Comparison of ENCODE assay signal across 9 mouse cellular contexts in the genomic region with DNA sequence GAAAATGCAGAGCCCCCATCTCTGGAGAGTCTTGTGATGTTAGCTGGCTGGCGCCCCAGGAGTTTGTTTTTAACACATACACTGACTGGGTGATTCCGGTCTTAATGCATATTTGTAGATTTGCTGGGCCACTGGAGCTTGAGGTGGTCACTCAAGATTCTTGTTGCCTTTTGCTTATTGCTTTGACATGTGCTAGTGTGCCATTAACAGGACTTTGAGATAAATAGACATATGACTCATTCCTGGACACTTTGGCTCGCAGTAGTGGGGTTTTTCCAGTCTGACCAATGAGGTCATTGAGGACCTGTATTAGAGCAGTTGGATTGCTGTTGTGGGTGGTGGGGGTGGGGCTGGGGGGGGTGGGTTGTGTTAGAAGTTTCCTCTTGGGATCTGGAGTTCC. TPM values are rescaled to one million over a fixed set of nuclear protein-coding genes. Genes with fewer than 3 reads are reported as not detected.
A peak's percentile ranks its signal among the peaks of the same experiment; 100 is the strongest.
DNase-seq lines count a peak whose midpoint lies in the region; ATAC-seq lines count a peak whose summit lies in the region.
"Had no signal": no experiment of that assay in that cellular context is flagged by ENCODE, and none has a peak within 500 bp of the region (broad histone marks: within the 10 kb centered on the region; RNA-seq: fewer than 3 reads in every experiment).

No protein-coding gene starts in this region.

- 0 out of 2 replicates have a peak overlapping the region, but pooled peaks have one; percentile 73 for H3K4me3 ChIP-seq in embryonic facial prominence, embryonic 12.5 days
- H3K4me3 ChIP-seq in hindbrain, embryonic 12.5 days: 0 out of 2 replicates have a peak overlapping the region, but pooled peaks have one; percentile 76
- H3K4me3 ChIP-seq in liver, embryonic 15.5 days (replicated peaks): peak overlapping the region; percentile 84

- no peaks in the 10 kb centered on the region for H3K27me3 ChIP-seq in embryonic facial prominence, embryonic 12.5 days
- H3K27me3 ChIP-seq in hindbrain, embryonic 12.5 days: no peaks in the 10 kb centered on the region
- no peaks in the 10 kb centered on the region for H3K27me3 ChIP-seq in liver, embryonic 15.5 days

- H3K9me3 ChIP-seq in embryonic facial prominence, embryonic 12.5 days: no peaks in the 10 kb centered on the region
- H3K9me3 ChIP-seq in hindbrain, embryonic 12.5 days (replicated peaks): no peaks in the 10 kb centered on the region
- no peaks in the 10 kb centered on the region for H3K9me3 ChIP-seq in liver, embryonic 15.5 days (replicated peaks)

- WGBS in embryonic facial prominence, embryonic 12.5 days: 84% methylated on average over 3 of the region's 3 CpGs
- 78% methylated on average over 3 of the region's 3 CpGs for WGBS in hindbrain, embryonic 12.5 days
- 77% methylated on average over 3 of the region's 3 CpGs for WGBS in liver, embryonic 15.5 days (ENCODE audit: insufficient replicate concordance)

- H3K36me3 ChIP-seq in embryonic facial prominence, embryonic 12.5 days: no peaks in the 10 kb centered on the region
- no peaks in the 10 kb centered on the region for H3K36me3 ChIP-seq in hindbrain, embryonic 12.5 days
- 0 out of 2 replicates have a peak, but pooled peaks cover 4% of the 10 kb centered on the region for H3K36me3 ChIP-seq in liver, embryonic 15.5 days (replicated peaks)

- H3K27ac ChIP-seq in embryonic facial prominence, embryonic 12.5 days: no peak overlapping the region
- 0 out of 2 replicates have a peak overlapping the region, but pooled peaks have one; percentile 97 for H3K27ac ChIP-seq in hindbrain, embryonic 12.5 days
- peak overlapping the region; percentile 97 for H3K27ac ChIP-seq in liver, embryonic 15.5 days (replicated peaks)

- no peak for ATAC-seq in embryonic facial prominence, embryonic 12.5 days (ENCODE audit: insufficient number of reproducible peaks, insufficient read depth, low FRiP score, low TSS enrichment)
- no peak for ATAC-seq in hindbrain, embryonic 12.5 days (ENCODE audit: low FRiP score)
- no peak for ATAC-seq in liver, embryonic 15.5 days (ENCODE audit: insufficient read depth)

- DNase-seq in gastrocnemius, adult 18-20 months (ENCODE audit: low spot score): peak; percentile 57
- no peak for DNase-seq in gastrocnemius, adult 8-10 months (ENCODE audit: low spot score in 2 of 2)
- DNase-seq in right cerebral cortex, postnatal 14 days: no peak
- no peak for DNase-seq in thymus, postnatal 4 days
- no peak for DNase-seq in right cerebral cortex, postnatal 4 days

- peaks cover 20% of the 10 kb centered on the region for H3K4me1 ChIP-seq in embryonic facial prominence, embryonic 12.5 days
- H3K4me1 ChIP-seq in hindbrain, embryonic 12.5 days: peaks cover 31% of the 10 kb centered on the region
- H3K4me1 ChIP-seq in liver, embryonic 15.5 days (replicated peaks): peaks cover 73% of the 10 kb centered on the region

- 0 out of 2 replicates have a peak overlapping the region, but pooled peaks have one; percentile 81 for H3K4me2 ChIP-seq in embryonic facial prominence, embryonic 12.5 days (replicated peaks)
- peak overlapping the region; percentile 73 for H3K4me2 ChIP-seq in hindbrain, embryonic 12.5 days (replicated peaks)
- H3K4me2 ChIP-seq in liver, embryonic 15.5 days: peak overlapping the region; percentile 86

- H3K9ac ChIP-seq in embryonic facial prominence, embryonic 12.5 days: no peak overlapping the region
- H3K9ac ChIP-seq in hindbrain, embryonic 12.5 days: no peak overlapping the region
- H3K9ac ChIP-seq in liver, embryonic 15.5 days: no peak overlapping the region

RNA-seq across cellular contexts. Expression of gene Vps37c, which starts 1.8 kb away (rescaled TPM):
- 10 to 100 TPM; 21.3 to 28.5 TPM for total RNA-seq in gastrocnemius, adult 18-20 months (2021)
- total RNA-seq in gastrocnemius, adult 8-10 months (2022): 10 to 100 TPM; 21.1 to 33.7 (median 28.3) TPM
- polyA plus RNA-seq in embryonic facial prominence, embryonic 12.5 days (2016; fragmentation: Nextera tagmentation; extraction: Ambion mirVana): 34.9 and 35.0 TPM in 2 replicates
- polyA plus RNA-seq in hindbrain, embryonic 12.5 days (2016; fragmentation: Nextera tagmentation; extraction: Ambion mirVana): 36.6 and 37.5 TPM in 2 replicates
- polyA plus RNA-seq in liver, embryonic 15.5 days (2015; fragmentation: Nextera tagmentation; extraction: Ambion mirVana): 11.4 and 12.1 TPM in 2 replicates

RNA-seq across cellular contexts. Expression of gene Pga5, which starts 12.5 kb away (rescaled TPM):
- total RNA-seq in gastrocnemius, adult 18-20 months (2021): not detected
- not detected for total RNA-seq in gastrocnemius, adult 8-10 months (2022)
- polyA plus RNA-seq in embryonic facial prominence, embryonic 12.5 days (2016; fragmentation: Nextera tagmentation; extraction: Ambion mirVana): not detected in 2 replicates
- not detected in 2 replicates for polyA plus RNA-seq in hindbrain, embryonic 12.5 days (2016; fragmentation: Nextera tagmentation; extraction: Ambion mirVana)
- not detected in 2 replicates for polyA plus RNA-seq in liver, embryonic 15.5 days (2015; fragmentation: Nextera tagmentation; extraction: Ambion mirVana)
- total RNA-seq: heart, postnatal 36 days had no signal

RNA-seq across cellular contexts. Expression of gene Cd5, which starts 48.5 kb away (rescaled TPM):
- total RNA-seq in gastrocnemius, adult 18-20 months (2021): not detected
- total RNA-seq in gastrocnemius, adult 8-10 months (2022): under 1 TPM in 1 of 4 experiments, not detected in 3; 0.27 TPM
- 0.22 and 0.27 TPM in 2 replicates for polyA plus RNA-seq in embryonic facial prominence, embryonic 12.5 days (2016; fragmentation: Nextera tagmentation; extraction: Ambion mirVana)
- 0.17 and 0.31 TPM in 2 replicates for polyA plus RNA-seq in hindbrain, embryonic 12.5 days (2016; fragmentation: Nextera tagmentation; extraction: Ambion mirVana)
- polyA plus RNA-seq in liver, embryonic 15.5 days (2015; fragmentation: Nextera tagmentation; extraction: Ambion mirVana): 0.03 TPM in 1 of 2 replicates, not detected in the other

RNA-seq across cellular contexts. Expression of gene Vwce, which starts 56.3 kb away (rescaled TPM):
- not detected for total RNA-seq in gastrocnemius, adult 18-20 months (2021)
- not detected for total RNA-seq in gastrocnemius, adult 8-10 months (2022)
- polyA plus RNA-seq in embryonic facial prominence, embryonic 12.5 days (2016; fragmentation: Nextera tagmentation; extraction: Ambion mirVana): 2.1 and 2.6 TPM in 2 replicates
- polyA plus RNA-seq in hindbrain, embryonic 12.5 days (2016; fragmentation: Nextera tagmentation; extraction: Ambion mirVana): 0.48 and 0.74 TPM in 2 replicates
- polyA plus RNA-seq in liver, embryonic 15.5 days (2015; fragmentation: Nextera tagmentation; extraction: Ambion mirVana): 11.8 and 11.9 TPM in 2 replicates
- total RNA-seq: heart, postnatal 36 days had no signal
